Comparison of ENCODE assay signal across 7 mouse cellular contexts in genomic region chr17:6424294-6424980, GRCm38 (mm10). TPM values are rescaled to one million over a fixed set of nuclear protein-coding genes. Genes with fewer than 3 reads are reported as not detected.
A peak's percentile ranks its signal among the peaks of the same experiment; 100 is the strongest.
DNase-seq lines count a peak whose midpoint lies in the region; ATAC-seq and TF ChIP-seq lines count a peak whose summit lies in the region.
"Not testable (repeated sequence)": the region's sequence is repeated elsewhere in the genome, so short reads cannot be mapped to it uniquely, and the experiment has no call there.

No protein-coding gene starts in this region.

- peaks cover 16% of the 10 kb centered on the region for H3K4me1 ChIP-seq in embryonic facial prominence, embryonic 10.5 days
- H3K4me1 ChIP-seq in heart, embryonic 12.5 days (replicated peaks); hindbrain, postnatal 0 days (ENCODE audit: insufficient read depth, low read length); limb, embryonic 13.5 days; testis, adult 2 months (ENCODE audit: control insufficient read depth, insufficient read depth, low read length): not testable (repeated sequence)

- H3K27ac ChIP-seq in embryonic facial prominence, embryonic 10.5 days (replicated peaks) = 0 out of 2 replicates have a peak overlapping the region, but pooled peaks have one; percentile 5
- peak overlapping the region; percentile 43; the same call in 1 of the 2 replicates for H3K27ac ChIP-seq in heart, embryonic 12.5 days (ENCODE audit: poor library complexity, severe bottlenecking)
- not testable (repeated sequence) for H3K27ac ChIP-seq in hindbrain, postnatal 0 days; limb, embryonic 13.5 days
- H3K27ac ChIP-seq in testis, adult 2 months (ENCODE audit: control insufficient read depth, insufficient read depth, low read depth, low read length) = peak overlapping the region; percentile 74

- 61% methylated on average over 12 of the region's 12 CpGs for WGBS in embryonic facial prominence, embryonic 10.5 days
- WGBS in heart, embryonic 12.5 days = 46% methylated on average over 12 of the region's 12 CpGs
- 58% methylated on average over 11 of the region's 12 CpGs for WGBS in hindbrain, postnatal 0 days
- WGBS in limb, embryonic 13.5 days = 59% methylated on average over 12 of the region's 12 CpGs

- H3K36me3 ChIP-seq in embryonic facial prominence, embryonic 10.5 days (replicated peaks); heart, embryonic 12.5 days; hindbrain, postnatal 0 days (ENCODE audit: insufficient read depth, low read length); limb, embryonic 13.5 days; testis, adult 2 months (ENCODE audit: control insufficient read depth, insufficient read depth, low read length): not testable (repeated sequence)

- not testable (repeated sequence) for TF ChIP-seq CTCF in hindbrain, postnatal 0 days (IDR thresholded peaks at IDR 0.05; ENCODE audit: low read depth); testis, adult 2 months (IDR thresholded peaks at IDR 0.05; ENCODE audit: control insufficient read depth, insufficient read depth, insufficient replicate concordance, low read depth, low read length)

- H3K4me3 ChIP-seq in embryonic facial prominence, embryonic 10.5 days; heart, embryonic 12.5 days; hindbrain, postnatal 0 days (ENCODE audit: low read length); limb, embryonic 13.5 days; testis, adult 2 months (ENCODE audit: control insufficient read depth, low read depth, low read length): not testable (repeated sequence)

- H3K9ac ChIP-seq in heart, embryonic 12.5 days; hindbrain, postnatal 0 days (replicated peaks; ENCODE audit: low read length); limb, embryonic 13.5 days: not testable (repeated sequence)

- H3K4me2 ChIP-seq in heart, embryonic 12.5 days; hindbrain, postnatal 0 days (ENCODE audit: low read depth, low read length); limb, embryonic 13.5 days (replicated peaks): not testable (repeated sequence)

- H3K9me3 ChIP-seq in embryonic facial prominence, embryonic 10.5 days; heart, embryonic 12.5 days (replicated peaks); hindbrain, postnatal 0 days (ENCODE audit: low read length); limb, embryonic 13.5 days: not testable (repeated sequence)

- H3K27me3 ChIP-seq in embryonic facial prominence, embryonic 10.5 days (replicated peaks; ENCODE audit: low read depth, poor library complexity, severe bottlenecking); heart, embryonic 12.5 days (replicated peaks); hindbrain, postnatal 0 days (ENCODE audit: insufficient read depth, low read length); limb, embryonic 13.5 days; testis, adult 2 months (ENCODE audit: control insufficient read depth, insufficient read depth, low read length): not testable (repeated sequence)

- peak; percentile 2 for DNase-seq in Muller cell, postnatal 12 days (ENCODE audit: inconsistent ontology term)
- not testable (repeated sequence) for DNase-seq in embryonic facial prominence, embryonic 10.5 days (ENCODE audit: low spot score)
- peak; percentile 1 for DNase-seq in hindbrain, postnatal 0 days (ENCODE audit: low spot score)
- DNase-seq in lung, postnatal 14 days = peak; percentile 15

- ATAC-seq in heart, embryonic 12.5 days (ENCODE audit: insufficient number of reproducible peaks, low FRiP score) = peak; percentile 54
- peak; percentile 27; the same call in 1 of the 2 replicates for ATAC-seq in hindbrain, postnatal 0 days
- ATAC-seq in limb, embryonic 13.5 days (ENCODE audit: low FRiP score, low read depth) = 0 out of 2 replicates have a peak, but pooled peaks have one; percentile 12

- TF ChIP-seq POLR2A in testis, adult 2 months (IDR thresholded peaks at IDR 0.05; ENCODE audit: control insufficient read depth, low read depth, low read length) = not testable (repeated sequence)

RNA-seq across cellular contexts. Expression of gene Dynlt1b, which starts 5.5 kb away (rescaled TPM):
- 495 TPM in 2 replicates for polyA plus RNA-seq in embryonic facial prominence, embryonic 10.5 days (2016; fragmentation: Nextera tagmentation; extraction: Ambion mirVana)
- 418 and 422 TPM in 2 replicates for polyA plus RNA-seq in heart, embryonic 12.5 days (2016; fragmentation: Nextera tagmentation; extraction: Ambion mirVana)
- total RNA-seq in hindbrain, postnatal 0 days (2014; rRNA removed) = 392 and 457 TPM in 2 replicates
- polyA plus RNA-seq in hindbrain, postnatal 0 days (2015; fragmentation: Nextera tagmentation; extraction: Ambion mirVana) = 1,203 and 1,233 TPM in 2 replicates
- 478 and 527 TPM in 2 replicates for polyA plus RNA-seq in limb, embryonic 13.5 days (2015; fragmentation: Nextera tagmentation; extraction: Ambion mirVana)
- polyA plus RNA-seq in testis, adult 2 months (2012; rRNA removed) = 1,644 and 1,736 TPM in 2 replicates
